Mouse (Mus musculus) brown adipose tissue, adult 24 weeks (tissue): ENCODE results near the gene Yipf3. TPM values are rescaled to one million over a fixed set of nuclear protein-coding genes. Genes with fewer than 3 reads are reported as not detected.

Experiments used
- H3K27ac ChIP-seq: fragments of 200-500 bp; replicated peaks from 2 replicates; pipeline ENCODE4 v1.5.1; 2012; ENCODE audit warnings: low read depth, mild to moderate bottlenecking, low read length
- H3K4me1 ChIP-seq: fragments of 200-500 bp; 2 replicates; pipeline ENCODE4 v1.6.1; 2012; ENCODE audit warnings: low read length, mixed read lengths; ENCODE audit not compliant: control insufficient read depth, insufficient read depth, insufficient read length
- H3K4me3 ChIP-seq: fragments of 200-500 bp; 2 replicates; pipeline ENCODE4 v1.5.1; 2012; ENCODE audit warnings: low read depth, mild to moderate bottlenecking, low read length, moderate library complexity; ENCODE audit not compliant: insufficient read depth
- polyA plus RNA-seq: library from polyadenylated mRNA; stranded (reverse); fragments of >200 nt; gene quantifications from 2 replicates; pipeline ENCODE4 v1.2.4, GENCODE M21; 2012; ENCODE audit not compliant: missing spikeins, insufficient read depth, insufficient read length

Gene Yipf3
- polyA plus RNA-seq, 1 experiment, result 63.4 TPM

- Histone ChIP-seq H3K4me1 (peaks cover 8% of the 10 kb centered on the region; the same call in 1 of the 2 replicates), H3K27ac (0 out of 2 replicates have a peak overlapping the region, but pooled peaks have one; percentile 5)
These were observed 4.3 kb upstream of the Yipf3 start for GRCm38 (mm10) chr17:46243624-46244023.

GRCm38 (mm10) chr17:46244579-46244978 lies 3.3 kb upstream of the Yipf3 start:
- Histone ChIP-seq H3K4me1 (peaks cover 8% of the 10 kb centered on the region; the same call in 1 of the 2 replicates), H3K4me3 (no peak overlapping the region), H3K27ac (no peak overlapping the region)

More at GRCm38 (mm10) chr17:46243624-46244023, 4.3 kb upstream of the Yipf3 start:
- H3K4me3 ChIP-seq, result no peak overlapping the region

GRCm38 (mm10) chr17:46248189-46248522 lies 276 bp downstream of the Yipf3 start:
- Histone ChIP-seq H3K4me3 (peak overlapping the region; percentile 90), H3K4me1 (peaks cover 8% of the 10 kb centered on the region; the same call in 1 of the 2 replicates), H3K27ac (peak overlapping the region; percentile 77)

GRCm38 (mm10) chr17:46251174-46251573 lies 3.3 kb downstream of the Yipf3 start:
- H3K4me3 ChIP-seq, result no peak overlapping the region
- H3K27ac ChIP-seq, result no peak overlapping the region
- H3K4me1 ChIP-seq, result peaks cover 6% of the 10 kb centered on the region; the same call in 1 of the 2 replicates

- no peak overlapping the region for H3K27ac ChIP-seq
- peak overlapping the region; percentile 49; the same call in 1 of the 2 replicates for H3K4me3 ChIP-seq
- H3K4me1 ChIP-seq, result no peaks in the 10 kb centered on the region
These were observed 4.9 kb downstream of the Yipf3 start for GRCm38 (mm10) chr17:46252571-46253451.

GRCm38 (mm10) chr17:46253452-46254084 lies 5.7 kb downstream of the Yipf3 start, which contains the start of gene Lrrc73:
Gene Lrrc73 (plus strand): TSS chr17:46253531.
- Histone ChIP-seq H3K4me1 (no peaks in the 10 kb centered on the region), H3K27ac (no peak within 1 kb of the TSS), H3K4me3 (peak within 1 kb of the TSS; percentile 49)

- Histone ChIP-seq H3K27ac (no peak overlapping the region), H3K4me1 (no peaks in the 10 kb centered on the region), H3K4me3 (peak overlapping the region; percentile 49)
These were observed 6.2 kb downstream of the Yipf3 start for GRCm38 (mm10) chr17:46254106-46254505.

- no peak overlapping the region for H3K27ac ChIP-seq
- no peak overlapping the region for H3K4me3 ChIP-seq
- H3K4me1 ChIP-seq, result no peaks in the 10 kb centered on the region
These were observed 7.3 kb downstream of the Yipf3 start for GRCm38 (mm10) chr17:46255147-46255546.

- Histone ChIP-seq H3K27ac (no peak overlapping the region), H3K4me3 (no peak overlapping the region), H3K4me1 (no peaks in the 10 kb centered on the region)
These were observed 10.6 kb downstream of the Yipf3 start for GRCm38 (mm10) chr17:46258279-46259053.

- Histone ChIP-seq H3K27ac (no peak overlapping the region), H3K4me1 (no peaks in the 10 kb centered on the region), H3K4me3 (no peak overlapping the region)
These were observed 11.8 kb downstream of the Yipf3 start for GRCm38 (mm10) chr17:46259675-46260074.

GRCm38 (mm10) chr17:46262201-46262694 lies 14.4 kb downstream of the Yipf3 start:
- no peaks in the 10 kb centered on the region for H3K4me1 ChIP-seq
- no peak overlapping the region for H3K4me3 ChIP-seq
- H3K27ac ChIP-seq, result 0 out of 2 replicates have a peak overlapping the region, but pooled peaks have one; percentile 9

GRCm38 (mm10) chr17:46265502-46265901 lies 17.6 kb downstream of the Yipf3 start:
- Histone ChIP-seq H3K4me1 (no peaks in the 10 kb centered on the region), H3K4me3 (no peak overlapping the region), H3K27ac (no peak overlapping the region)

GRCm38 (mm10) chr17:46265918-46266618 lies 18.2 kb downstream of the Yipf3 start:
- H3K4me3 ChIP-seq, result no peak overlapping the region
- H3K4me1 ChIP-seq, result no peaks in the 10 kb centered on the region
- H3K27ac ChIP-seq, result no peak overlapping the region

GRCm38 (mm10) chr17:46266986-46267385 lies 19.1 kb downstream of the Yipf3 start:
- no peak overlapping the region for H3K4me3 ChIP-seq
- H3K27ac ChIP-seq, result no peak overlapping the region
- no peaks in the 10 kb centered on the region for H3K4me1 ChIP-seq
